Mouse (Mus musculus) frontal cortex, postnatal 36 days (tissue): ENCODE measurements around the gene Rnf181.
A peak's percentile ranks its signal among the peaks of the same experiment; 100 is the strongest.

ENCODE experiments used
- DNase-seq, 2 experiments: peaks; one replicate each; pipeline ENCODE4 v3.0.0; 2022; ENCODE audit warnings: low spot score in 2 of 2

Gene Rnf181

DNA sequence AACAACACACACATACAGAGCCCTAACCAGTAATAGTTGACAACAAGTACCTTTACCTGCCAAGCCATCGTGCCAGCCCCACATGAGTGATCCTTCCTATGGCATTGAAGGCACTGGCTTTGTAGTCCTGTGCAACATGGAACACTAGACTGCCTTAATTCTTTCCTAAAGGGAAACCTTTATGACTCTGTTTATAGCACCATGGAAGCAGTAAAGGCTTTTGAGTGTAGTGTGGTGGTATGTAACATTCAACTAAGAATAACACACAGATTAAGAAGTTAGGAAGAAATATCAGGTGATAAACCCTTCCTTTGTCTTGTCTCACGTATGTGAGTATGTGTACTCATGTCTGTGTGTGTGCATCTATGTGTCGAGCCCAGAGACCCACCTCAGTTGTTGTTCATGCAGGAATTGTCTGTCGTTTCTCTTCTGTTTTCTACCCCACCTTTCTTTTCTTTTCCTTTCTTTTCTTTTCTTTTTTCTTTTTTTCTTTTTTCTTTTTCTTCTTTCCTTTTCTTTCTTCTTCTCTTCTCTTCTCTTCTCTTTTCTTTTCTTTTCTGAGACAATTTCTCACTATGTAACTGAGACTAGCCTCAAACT lies at the start of gene Rnf181:
TSS of gene Rnf181 (minus strand) at position 113 of the 600 bp plus-strand sequence.
- no peak for DNase-seq

DNA sequence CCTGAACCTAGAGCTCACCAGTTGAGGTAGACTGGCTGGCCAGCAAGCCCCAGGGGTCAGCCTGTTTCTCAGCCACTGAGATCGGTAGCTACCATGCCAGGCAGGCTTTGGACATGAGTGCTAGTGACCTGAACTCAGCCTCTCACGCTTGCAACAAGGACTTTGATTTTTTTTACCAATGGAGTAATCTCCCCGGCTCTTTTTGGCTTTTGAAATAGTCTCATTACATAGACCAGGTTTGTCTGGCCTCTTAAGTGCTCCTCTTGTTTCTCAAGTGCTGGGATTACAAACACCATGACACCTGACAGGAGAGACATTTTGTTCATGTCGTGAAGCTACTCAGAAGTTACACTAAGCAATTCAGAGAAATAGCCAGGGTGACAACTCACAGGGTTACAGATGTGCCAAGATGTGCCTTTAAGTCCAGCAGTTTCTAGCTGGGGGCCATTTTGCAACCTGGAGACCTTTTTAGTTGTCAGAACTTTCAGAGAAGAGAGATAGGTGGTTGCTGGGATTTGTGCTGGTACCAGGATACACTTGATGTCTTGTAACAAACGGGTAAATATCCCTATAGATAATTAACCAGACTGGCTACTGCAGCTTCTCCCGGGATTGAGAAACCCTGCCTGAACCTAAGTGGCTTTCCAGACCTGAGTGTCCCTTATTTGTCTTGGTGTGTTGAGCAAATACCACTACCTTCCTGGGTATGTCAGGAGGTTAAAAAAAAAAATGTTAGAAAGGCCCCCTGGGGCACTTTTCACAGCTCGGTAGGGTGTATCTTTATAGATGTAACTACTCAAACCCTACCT lies 49.4 kb upstream of the Rnf181 start:
- DNase-seq, result no peak

GRCm38 (mm10) chr6:72415181-72415580 lies 48.4 kb upstream of the Rnf181 start:
- DNase-seq, result no peak

DNA sequence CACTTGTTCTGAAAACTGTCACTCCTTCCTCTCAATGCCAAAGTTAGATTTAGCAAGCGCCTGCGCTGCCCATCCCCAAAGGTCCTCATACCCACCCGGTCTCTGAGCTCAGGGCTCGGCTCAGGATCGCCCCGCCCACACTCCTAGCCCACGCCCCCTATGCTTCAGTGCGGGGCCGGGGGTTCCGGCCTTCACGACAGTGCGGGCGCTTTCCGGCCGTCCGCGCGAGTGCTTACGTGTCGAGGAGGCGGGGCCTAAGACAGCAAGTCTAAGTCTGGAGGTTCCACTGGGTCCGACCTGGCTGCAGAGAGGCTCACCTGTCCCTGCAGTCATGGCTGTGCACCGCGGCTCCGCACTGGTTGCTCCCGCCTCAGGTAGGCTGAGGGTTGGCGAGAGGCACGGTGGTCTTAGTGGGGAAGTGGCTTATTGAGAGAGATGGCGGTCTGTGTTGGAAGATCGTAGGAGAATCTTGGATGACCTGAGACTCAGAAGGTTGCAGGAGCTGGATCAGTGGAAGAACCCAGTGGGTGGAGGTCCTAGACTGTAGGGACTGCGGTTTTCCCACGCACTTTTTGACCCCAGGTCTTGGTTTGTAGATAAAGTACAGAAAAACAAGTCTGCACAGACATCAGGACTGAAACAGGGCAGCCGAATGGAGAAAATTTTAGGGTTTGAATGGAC lies 47.5 kb upstream of the Rnf181 start, which contains the start of gene Ggcx:
TSS of gene Ggcx (plus strand) at position 233 of the 681 bp plus-strand sequence.
- DNase-seq, result peak; percentile 92 to 94

DNA sequence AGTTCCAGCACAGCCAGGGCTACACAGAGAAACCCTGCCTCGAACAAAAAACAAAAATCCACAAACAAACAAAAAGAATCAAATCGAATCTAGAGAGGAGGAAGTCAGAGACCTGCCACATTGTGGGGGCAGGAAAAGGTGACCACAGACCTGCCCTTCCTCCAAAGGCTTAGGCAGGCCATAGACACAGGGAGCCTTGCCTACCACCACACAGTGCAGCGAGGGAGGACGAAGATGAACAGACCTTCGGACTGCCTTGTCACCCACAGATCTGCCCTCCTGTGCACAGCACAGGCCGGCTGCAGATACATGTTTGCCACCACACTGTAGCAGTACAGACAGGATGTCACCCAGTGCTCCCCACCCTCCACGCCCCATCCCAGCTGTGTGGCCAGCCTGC lies 43.8 kb upstream of the Rnf181 start:
- DNase-seq, result no peak

- DNase-seq, result no peak
Observed at GRCm38 (mm10) chr6:72410003-72410402, 43.2 kb upstream of the Rnf181 start.

DNA sequence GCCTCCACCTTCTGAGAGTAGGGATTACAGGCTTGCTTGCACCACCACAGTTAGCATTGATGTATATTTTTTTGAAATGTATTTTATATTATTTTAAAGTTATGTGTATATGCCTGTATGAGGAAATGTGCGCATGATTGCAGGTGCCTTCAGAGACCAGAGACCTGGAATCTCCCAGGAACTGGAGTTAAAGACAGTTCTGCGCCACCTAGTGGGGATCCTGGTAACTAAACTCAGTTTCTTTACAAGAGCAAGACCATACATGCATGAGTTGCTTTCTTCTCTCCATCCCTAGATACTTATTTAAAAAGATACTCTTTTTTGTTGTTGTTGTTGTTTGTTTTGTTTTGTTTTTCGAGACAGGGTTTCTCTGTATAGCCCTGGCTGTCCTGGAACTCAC lies 42.8 kb upstream of the Rnf181 start:
- peak in 1 of 2 experiments; percentile 80 for DNase-seq

GRCm38 (mm10) chr6:72407119-72407518 lies 40.4 kb upstream of the Rnf181 start:
- peak; percentile 79 to 85 for DNase-seq

GRCm38 (mm10) chr6:72405356-72405755 lies 38.6 kb upstream of the Rnf181 start:
- no peak for DNase-seq

- DNase-seq, result peak; percentile 59 to 76
Observed at GRCm38 (mm10) chr6:72401875-72402274, 35.1 kb upstream of the Rnf181 start.

- DNase-seq, result no peak
Observed at GRCm38 (mm10) chr6:72399967-72400366, 33.2 kb upstream of the Rnf181 start.

DNA sequence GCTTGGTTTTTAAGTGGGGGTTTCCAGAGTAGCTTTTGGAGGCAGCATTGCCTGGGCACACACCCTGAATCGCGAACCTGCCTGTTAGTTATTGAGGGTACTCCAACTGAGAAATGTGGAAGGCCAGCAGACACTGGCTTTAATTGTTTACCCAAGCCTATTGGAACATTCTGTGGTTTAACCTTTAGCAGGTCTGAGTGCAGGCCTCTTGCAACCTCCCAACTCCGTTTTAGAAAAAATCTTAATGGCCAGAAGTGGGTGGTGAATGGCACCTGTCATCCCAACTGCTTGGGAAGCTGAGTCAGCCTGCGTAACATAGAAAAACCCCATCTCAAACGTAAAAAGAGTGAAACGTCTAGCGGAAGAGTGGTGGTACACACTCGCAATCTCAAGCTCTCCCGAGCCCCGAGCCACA lies 30.1 kb upstream of the Rnf181 start:
- DNase-seq, result no peak

DNA sequence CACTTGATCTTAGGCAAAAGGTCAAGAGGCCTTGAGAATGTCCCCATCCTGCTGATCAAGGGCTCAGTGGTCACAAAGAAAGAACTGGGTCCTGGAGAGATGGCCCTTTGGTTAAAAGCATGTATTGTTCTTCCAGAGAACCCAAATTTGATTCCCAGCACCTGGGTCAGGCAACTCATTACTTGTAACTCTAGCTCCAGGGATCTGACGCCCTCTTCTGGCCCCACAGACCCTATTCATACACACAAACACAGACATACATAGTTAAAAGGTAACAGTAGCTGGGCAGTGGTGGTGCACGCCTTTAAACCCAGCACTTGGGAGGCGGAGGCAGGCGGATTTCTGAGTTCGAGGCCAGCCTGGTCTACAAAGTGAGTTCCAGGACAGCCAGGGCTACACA lies 25.6 kb upstream of the Rnf181 start:
- no peak for DNase-seq

DNA sequence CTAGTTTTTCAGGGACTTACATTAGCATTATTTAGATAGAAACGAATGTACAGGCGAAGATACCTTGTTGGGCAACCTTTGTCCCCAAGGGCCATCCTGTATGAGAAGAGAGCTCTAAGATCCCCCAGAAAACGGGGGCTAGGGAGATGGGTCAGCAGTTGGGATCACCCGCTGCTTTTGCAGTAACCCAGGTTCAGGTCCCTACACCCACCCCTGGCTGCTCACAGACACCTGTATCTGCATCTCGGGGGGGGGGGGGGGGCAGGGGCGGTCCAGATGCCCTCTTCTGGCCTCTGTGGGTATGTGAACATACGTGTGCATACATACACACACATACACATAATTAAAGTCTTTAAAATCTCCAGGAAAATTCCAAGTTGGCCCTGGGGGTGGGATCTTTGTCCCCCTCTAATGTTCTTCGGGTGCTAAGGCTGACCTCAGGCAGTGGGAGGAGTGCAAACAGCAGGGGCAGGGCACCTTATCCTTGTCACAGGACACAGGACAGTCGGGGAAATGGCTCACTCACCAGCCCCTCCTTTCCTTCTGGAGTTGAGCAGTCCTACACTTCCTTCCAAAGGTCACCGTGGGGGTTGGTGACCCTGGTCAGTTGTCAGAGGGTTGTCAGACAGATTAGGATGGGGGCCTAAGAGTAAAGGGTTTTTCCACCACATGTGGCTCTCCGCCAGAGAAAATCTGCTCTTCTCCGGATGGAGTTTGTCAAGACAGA lies 24.2 kb upstream of the Rnf181 start:
- no peak for DNase-seq

- peak in 1 of 2 experiments; percentile 38 for DNase-seq
Observed at GRCm38 (mm10) chr6:72389941-72390771, 23.4 kb upstream of the Rnf181 start, which contains the start of gene Vamp8. TSS of gene Vamp8 (minus strand) at chr6:72390703.

GRCm38 (mm10) chr6:72389471-72389940 lies 22.8 kb upstream of the Rnf181 start:
- DNase-seq, result no peak

DNA sequence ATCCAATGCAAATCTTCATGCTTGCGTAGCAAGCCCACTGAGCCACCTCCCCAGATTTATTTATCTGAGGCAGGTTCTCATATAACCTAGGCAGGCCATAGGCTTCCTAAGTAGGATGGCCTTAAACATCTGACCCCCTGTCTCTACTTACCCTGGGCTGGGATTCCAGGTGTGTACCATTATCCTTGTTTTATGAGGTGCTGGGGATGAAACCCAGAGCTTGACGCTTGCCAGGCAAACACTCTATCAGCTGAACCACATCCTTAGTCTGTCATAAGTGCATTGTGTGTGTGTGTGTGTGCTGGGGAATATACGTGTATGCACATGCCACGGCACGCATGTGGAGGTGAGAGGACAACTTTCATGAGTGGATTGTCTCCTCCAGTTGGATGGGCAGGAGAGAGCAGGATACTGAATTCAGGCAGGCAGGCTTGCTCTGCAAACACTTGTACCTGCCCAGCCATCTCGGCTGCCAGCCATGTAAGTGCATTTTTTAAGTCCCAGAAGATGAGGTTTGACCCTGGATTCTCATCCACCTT lies 22.1 kb upstream of the Rnf181 start:
- DNase-seq, result no peak

GRCm38 (mm10) chr6:72388266-72388665 lies 21.5 kb upstream of the Rnf181 start:
- DNase-seq, result no peak

GRCm38 (mm10) chr6:72387816-72388215 lies 21.1 kb upstream of the Rnf181 start:
- no peak for DNase-seq

DNA sequence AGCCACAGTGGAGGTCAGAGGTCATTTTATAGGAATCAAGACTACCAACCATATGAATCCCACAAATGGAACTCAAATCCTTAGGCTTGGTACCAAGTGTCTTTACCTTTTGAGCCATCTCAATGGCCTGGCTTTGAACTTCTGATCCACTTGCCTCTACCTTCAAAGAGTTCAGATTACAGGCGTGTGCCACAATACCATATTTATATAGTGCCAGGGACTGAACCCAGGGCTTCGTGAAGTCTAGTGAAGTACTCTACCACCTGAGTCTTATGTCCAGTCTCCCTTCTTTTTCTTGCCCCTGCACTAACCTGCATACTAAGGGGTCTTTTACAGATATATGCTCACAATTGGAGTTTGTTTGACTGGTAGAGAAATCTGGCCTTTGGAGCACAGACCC lies 19.8 kb upstream of the Rnf181 start:
- no peak for DNase-seq

GRCm38 (mm10) chr6:72385258-72385657 lies 18.5 kb upstream of the Rnf181 start:
- no peak for DNase-seq
